Mouse (Mus musculus): ENCODE data around the gene Fam126b.
A peak's percentile ranks its signal among the peaks of the same experiment; 100 is the strongest.
"Not testable (repeated sequence)": the region's sequence is repeated elsewhere in the genome, so short reads cannot be mapped to it uniquely, and the experiment has no call there.

Fam126b gene

GRCm38 (mm10) chr1:58570437-58570836 lies 15.7 kb downstream of the Fam126b start:
- DNase-seq (ENCODE audit: extremely low spot score, low spot score): no peak

- no peak for DNase-seq (ENCODE audit: extremely low spot score, low spot score)
Measured at GRCm38 (mm10) chr1:58568456-58569130, 17.5 kb downstream of the Fam126b start.

- no peak for DNase-seq (ENCODE audit: extremely low spot score, low spot score)
Measured at GRCm38 (mm10) chr1:58566621-58567020, 19.5 kb downstream of the Fam126b start.

- DNase-seq (ENCODE audit: extremely low spot score, low spot score): no peak
Measured at GRCm38 (mm10) chr1:58564981-58565380, 21.1 kb downstream of the Fam126b start.

GRCm38 (mm10) chr1:58562455-58562854 lies 23.7 kb downstream of the Fam126b start:
- no peak for DNase-seq (ENCODE audit: extremely low spot score, low spot score)

- not testable (repeated sequence) for DNase-seq (ENCODE audit: extremely low spot score, low spot score)
Measured at GRCm38 (mm10) chr1:58560370-58560769, 25.8 kb downstream of the Fam126b start.

- no peak for DNase-seq (ENCODE audit: extremely low spot score, low spot score)
Measured at GRCm38 (mm10) chr1:58541386-58541785, 44.7 kb downstream of the Fam126b start.

GRCm38 (mm10) chr1:58507249-58507648 lies 78.9 kb downstream of the Fam126b start:
- DNase-seq (ENCODE audit: extremely low spot score, low spot score): no peak

- peak; percentile 90 for DNase-seq (ENCODE audit: extremely low spot score, low spot score)
Measured at GRCm38 (mm10) chr1:58504577-58505254, 81.4 kb downstream of the Fam126b start, which contains the start of gene Orc2. Gene Orc2, minus strand, starts transcription at chr1:58505109.

GRCm38 (mm10) chr1:58503793-58504370 lies 82.2 kb downstream of the Fam126b start:
- no peak for DNase-seq (ENCODE audit: extremely low spot score, low spot score)

- DNase-seq (ENCODE audit: extremely low spot score, low spot score): no peak
Measured at GRCm38 (mm10) chr1:58503134-58503533, 83.0 kb downstream of the Fam126b start.

- DNase-seq (ENCODE audit: extremely low spot score, low spot score): no peak
Measured at GRCm38 (mm10) chr1:58498758-58499157, 87.4 kb downstream of the Fam126b start.

GRCm38 (mm10) chr1:58497678-58498077 lies 88.4 kb downstream of the Fam126b start:
- no peak for DNase-seq (ENCODE audit: extremely low spot score, low spot score)

GRCm38 (mm10) chr1:58495603-58496002 lies 90.5 kb downstream of the Fam126b start:
- no peak for DNase-seq (ENCODE audit: extremely low spot score, low spot score)

GRCm38 (mm10) chr1:58482647-58483046 lies 103.5 kb downstream of the Fam126b start:
- DNase-seq (ENCODE audit: extremely low spot score, low spot score): no peak

- no peak for DNase-seq (ENCODE audit: extremely low spot score, low spot score)
Measured at GRCm38 (mm10) chr1:58475662-58476061, 110.5 kb downstream of the Fam126b start.
